Mouse (Mus musculus) cerebellum, postnatal 25 days (tissue): ENCODE results near the gene Ttll6.

Experiments used
- DNase-seq, 2 experiments: peaks; one replicate each; pipeline ENCODE4 v3.0.0; 2021; ENCODE audit warnings: mixed read lengths in 2 of 2

Gene Ttll6

DNA sequence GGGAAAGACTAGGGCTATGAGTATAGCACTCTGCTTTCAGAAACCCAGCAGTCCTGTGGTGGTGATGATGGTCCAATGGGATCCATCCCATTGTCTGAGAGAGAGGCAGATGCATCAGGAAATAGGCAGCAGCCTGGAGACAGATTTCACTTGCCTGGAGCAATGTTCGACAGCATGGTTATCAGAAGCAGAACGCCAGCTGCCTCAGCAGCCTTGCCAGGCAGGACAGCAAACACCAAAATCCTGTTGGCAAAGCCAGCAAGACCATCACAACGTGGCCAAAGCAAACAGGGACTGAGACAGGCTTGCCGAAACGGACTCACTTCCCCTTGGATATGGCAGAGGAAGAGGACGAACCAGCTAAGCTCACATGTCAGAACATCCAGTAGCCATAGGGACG is 35.4 kb downstream of the Ttll6 start:
- no peak for DNase-seq

DNA sequence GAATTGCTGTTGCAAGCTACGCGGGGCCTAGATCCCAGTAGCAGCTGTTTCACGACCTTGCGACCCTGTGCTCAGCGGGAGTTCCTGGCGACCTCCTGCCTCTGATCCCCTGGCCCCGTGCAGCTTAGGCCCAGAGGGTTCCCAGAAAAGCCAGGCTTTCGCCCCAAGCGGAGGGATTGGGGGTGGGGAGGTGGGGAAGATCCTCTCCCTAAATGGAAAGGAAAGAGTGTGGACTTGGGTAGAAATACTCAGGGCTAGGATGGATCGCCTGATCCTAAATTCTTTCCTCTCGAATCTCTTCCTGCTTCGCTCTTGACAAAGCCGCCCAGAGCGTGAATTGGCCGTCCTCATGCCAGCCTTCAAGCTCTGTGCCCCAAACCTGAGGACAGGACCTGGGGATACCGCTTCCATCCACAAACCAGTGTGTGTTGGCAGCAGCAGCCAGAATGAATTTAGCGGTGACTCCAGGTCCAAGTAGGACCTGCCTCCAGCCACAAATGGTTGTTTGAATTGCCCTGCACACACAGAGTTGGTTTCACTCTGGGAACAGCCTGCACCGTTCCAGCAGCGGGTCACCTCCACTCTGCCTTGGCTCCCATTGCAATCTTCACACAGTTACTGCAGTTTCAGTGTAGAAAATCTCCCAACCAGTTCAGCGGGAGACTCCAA is 37.3 kb downstream of the Ttll6 start:
- DNase-seq = no peak

- DNase-seq = no peak
These were observed 38.0 kb downstream of the Ttll6 start for GRCm38 (mm10) chr11:96171601-96172000.

- no peak for DNase-seq
These were observed 39.1 kb downstream of the Ttll6 start for GRCm38 (mm10) chr11:96172511-96173287.

- no peak for DNase-seq
These were observed 39.8 kb downstream of the Ttll6 start for GRCm38 (mm10) chr11:96173288-96173840.

- no peak for DNase-seq
These were observed 41.3 kb downstream of the Ttll6 start for GRCm38 (mm10) chr11:96174881-96175280.

- no peak for DNase-seq
These were observed 41.9 kb downstream of the Ttll6 start for GRCm38 (mm10) chr11:96175511-96175910.

DNA sequence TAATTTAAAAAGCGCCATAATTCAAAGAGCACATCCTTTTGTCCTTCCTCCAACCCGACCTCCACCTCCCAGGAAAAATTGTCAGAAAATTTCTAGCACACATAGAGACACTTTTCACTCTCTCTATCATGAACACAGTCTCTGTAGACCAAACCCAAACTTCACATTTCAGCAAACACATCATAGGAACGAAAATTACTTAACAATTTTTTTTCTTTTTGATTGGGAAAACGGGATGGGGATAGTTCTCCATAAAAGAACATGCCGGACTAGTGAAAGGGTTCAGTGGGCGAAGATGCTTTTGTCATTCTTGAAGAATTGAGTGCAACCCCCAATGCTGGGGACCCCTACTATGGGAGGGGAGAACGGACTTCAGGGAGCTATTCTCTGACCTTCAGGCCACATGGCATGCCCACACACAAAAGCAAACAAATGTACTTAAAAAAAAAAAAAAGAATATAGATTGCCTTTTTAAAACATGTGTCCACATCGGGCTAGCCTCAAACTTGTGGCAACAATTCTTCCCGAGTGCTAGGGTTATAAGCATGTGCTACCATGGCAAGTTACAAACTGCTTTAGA is 42.5 kb downstream of the Ttll6 start:
- DNase-seq = no peak

DNA sequence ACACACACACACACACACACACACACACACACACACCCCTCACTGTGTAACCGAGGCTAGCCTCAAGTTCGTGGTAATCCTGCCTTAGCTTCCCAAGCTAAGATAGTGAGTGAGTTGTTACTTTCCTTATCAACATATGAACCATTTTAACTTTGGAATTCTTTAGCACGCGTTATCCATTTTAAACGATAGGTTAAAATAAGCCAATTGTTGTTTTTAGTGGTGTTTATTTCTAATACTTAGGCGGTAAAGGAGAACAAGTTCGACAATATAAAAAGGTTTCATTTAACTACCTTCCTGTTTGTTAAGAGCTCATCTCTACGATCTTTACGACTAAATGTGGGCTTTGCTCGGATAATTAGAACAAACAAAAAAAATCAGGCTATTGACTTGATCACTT is 43.3 kb downstream of the Ttll6 start:
- no peak for DNase-seq

GRCm38 (mm10) chr11:96177546-96178174 is 44.1 kb downstream of the Ttll6 start:
- DNase-seq = no peak

GRCm38 (mm10) chr11:96178356-96178755 is 44.8 kb downstream of the Ttll6 start:
- no peak for DNase-seq

DNA sequence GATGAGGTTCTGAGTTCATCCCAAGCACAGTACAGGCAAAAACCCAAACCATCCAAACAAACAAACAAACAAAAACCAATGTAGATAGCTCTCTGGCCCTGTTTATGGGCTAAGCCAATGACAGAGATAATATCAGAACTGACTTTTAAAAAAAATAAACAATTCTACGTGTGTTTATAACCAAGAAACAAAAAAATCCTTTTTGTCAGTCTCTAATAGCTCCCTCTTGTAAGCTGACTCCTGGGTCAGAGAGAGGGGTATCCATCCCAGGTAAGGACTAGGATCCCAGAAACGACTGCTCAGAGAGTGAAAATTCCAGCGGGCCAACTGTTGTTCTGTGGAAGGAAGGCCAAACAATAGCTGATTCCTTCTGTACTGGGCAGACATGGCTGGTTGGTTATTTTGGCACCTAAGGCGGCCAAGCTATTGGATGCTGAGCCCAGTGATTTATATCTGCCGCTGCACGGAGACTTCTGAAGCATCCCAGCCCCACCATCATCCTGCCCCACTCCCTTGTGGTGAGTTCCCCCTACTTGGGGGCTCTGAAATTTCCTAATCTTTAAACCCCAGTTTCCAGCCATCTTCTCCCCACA is 45.4 kb downstream of the Ttll6 start:
- no peak for DNase-seq

- no peak for DNase-seq
These were observed 47.5 kb downstream of the Ttll6 start for GRCm38 (mm10) chr11:96181061-96181460.

- DNase-seq = no peak
These were observed 50.6 kb downstream of the Ttll6 start for GRCm38 (mm10) chr11:96184233-96184632.

GRCm38 (mm10) chr11:96187321-96187720 is 53.7 kb downstream of the Ttll6 start:
- no peak for DNase-seq

DNA sequence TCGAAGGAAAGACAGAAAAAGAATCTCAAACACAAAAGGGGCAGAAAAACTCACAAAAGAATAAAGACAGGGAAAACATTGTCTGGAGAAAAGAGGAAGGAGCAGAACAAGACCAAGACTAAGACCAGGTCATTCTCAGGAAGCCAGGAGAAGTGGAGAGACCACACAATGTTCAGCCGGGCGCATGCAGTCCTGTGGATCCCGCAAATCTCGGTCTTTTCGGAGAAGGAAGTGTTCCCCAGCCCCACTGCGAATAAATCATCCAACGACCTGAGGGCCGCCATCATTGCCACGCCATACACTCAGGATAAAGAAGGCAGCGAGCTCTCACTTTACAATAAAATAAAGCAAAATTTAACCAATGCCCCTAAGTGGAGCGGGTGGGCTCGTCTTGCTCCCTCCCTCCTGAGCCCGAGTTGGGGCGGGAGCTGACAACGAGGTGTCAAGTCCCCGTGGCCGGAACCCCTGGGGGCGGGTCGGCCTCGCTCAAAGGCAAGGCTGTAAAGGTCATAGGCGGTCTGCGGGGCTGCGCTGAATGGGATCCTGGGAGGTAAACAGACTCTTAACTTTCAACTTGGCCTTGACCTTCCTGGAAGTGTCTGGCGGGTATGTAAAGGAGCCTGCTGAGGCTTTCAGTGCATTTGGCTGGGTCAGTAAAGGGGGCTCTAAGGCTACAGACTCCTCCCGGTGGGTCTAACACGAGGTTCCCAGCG is 56.4 kb downstream of the Ttll6 start:
- no peak for DNase-seq

DNA sequence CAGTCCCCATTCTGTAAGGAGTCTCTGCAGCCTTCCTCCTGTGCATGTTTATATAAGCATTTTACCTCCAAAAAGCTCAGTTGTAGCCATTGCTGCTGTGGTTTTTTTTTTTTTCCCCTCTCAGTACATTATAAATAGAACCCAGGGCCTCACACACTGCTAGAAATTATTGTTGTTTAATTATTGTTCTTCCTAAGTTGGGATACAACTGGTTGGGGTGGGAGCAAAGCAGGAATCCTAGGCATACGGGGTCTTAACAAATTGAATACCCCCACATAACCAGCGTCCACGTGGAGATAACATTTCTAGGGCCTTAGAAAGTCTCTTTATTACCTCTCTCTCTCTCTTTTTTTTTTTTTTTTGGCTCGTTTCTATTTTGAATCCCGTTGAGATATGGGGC is 57.5 kb downstream of the Ttll6 start:
- DNase-seq = no peak

GRCm38 (mm10) chr11:96193521-96194400 is 60.2 kb downstream of the Ttll6 start, which contains the start of gene Hoxb13:
Hoxb13 (plus strand) TSS chr11:96194316.
- no peak for DNase-seq

DNA sequence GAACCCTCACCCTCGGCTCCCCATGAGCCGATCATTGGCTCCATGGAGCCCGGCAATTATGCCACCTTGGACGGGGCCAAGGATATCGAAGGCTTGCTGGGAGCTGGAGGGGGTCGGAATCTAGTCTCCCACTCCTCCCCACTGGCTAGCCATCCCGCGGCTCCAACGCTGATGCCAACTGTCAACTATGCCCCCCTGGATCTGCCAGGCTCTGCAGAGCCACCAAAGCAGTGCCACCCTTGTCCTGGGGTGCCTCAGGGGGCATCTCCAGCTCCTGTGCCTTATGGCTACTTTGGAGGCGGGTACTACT is 60.8 kb downstream of the Ttll6 start:
- DNase-seq = no peak

DNA sequence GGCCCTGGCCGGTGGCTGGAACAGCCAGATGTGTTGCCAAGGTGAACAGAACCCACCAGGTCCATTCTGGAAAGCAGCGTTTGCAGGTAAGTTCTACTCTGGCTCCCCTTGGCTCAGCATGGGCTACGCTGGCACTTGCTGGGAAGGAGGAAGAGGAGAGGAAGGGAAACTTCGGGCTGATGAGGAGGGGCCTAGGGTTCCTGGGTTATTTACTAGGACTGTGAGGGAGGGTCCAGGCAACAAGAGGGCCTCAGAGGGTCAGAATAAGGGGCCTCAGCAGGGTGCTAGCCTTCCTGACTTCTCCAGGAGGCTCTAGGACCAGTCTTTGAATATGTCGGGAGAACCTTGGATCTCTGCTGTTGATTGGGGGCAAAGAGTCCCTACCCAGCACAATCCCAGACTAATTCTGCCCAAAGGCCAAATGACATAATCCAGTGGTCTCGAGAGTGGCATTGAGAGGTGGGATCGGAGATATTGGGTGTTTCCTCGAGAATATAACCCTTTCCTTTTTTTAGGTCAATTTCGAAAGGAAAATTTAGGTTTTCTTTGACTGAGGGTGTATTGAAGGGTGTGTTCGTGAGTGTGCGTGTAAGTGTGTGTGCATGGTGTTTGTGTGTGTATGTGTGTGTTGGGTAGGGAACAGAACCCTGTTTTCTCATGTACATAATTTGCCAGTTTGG is 61.5 kb downstream of the Ttll6 start:
- no peak for DNase-seq
